Mouse (Mus musculus) gastrocnemius, postnatal 4 days (tissue): ENCODE measurements at regions not wholly inside any gene's neighbourhood (a gene's known extent, or its start where the extent isn't known, plus 50 kb on each side); places are given as distances from the start of the nearest gene placed in this dataset.

ENCODE experiments used
- DNase-seq, 2 experiments: peaks; one replicate each; pipeline ENCODE4 v3.0.0; 2021 to 2022; ENCODE audit warnings: low spot score in 2 of 2, mixed read lengths in 2 of 2

- no peak for DNase-seq
Measured at GRCm38 (mm10) chr2:84549626-84550025, 73.1 kb upstream of the Tfpi start.

DNA sequence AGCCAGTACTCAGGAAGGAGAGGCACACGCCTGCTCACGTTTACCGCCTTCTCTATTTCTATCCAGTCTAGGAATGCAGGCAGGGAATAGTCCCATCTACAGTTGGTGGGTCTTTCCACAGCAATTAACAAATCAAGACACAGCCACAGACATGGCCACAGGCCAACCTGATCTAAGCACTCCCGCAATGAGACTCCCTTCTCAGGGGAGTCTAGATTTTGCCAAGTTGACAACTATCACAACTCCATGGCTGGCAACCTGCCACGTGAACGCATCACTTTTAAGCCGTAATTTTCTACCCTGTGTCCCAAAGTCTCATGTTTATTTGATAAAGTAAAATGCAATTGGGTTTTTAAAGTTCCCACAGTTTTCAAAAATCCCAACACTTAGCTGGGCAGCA, 72.0 kb upstream of the Tfpi start:
- peak in 1 of 2 experiments; percentile 12 for DNase-seq

DNA sequence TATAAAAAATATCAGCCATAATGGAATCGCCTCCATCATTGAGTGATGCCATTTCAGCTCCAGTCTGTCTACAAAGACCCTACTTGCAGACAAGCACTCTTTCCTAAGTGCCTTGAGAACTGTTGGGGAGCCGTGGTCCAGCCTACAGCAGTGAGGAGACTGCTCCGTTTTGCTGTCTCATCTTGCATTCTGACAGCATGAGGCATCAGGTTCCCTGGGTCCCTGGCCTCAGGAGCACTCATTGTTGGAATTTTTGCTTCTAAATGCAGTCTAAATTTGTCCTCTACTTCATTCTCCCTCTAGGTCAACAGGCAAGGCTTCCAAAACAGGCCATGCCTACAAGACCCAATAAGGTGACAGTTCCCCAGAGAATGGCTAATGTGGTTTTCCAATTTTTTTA, 69.1 kb upstream of the Tfpi start:
- DNase-seq, result no peak

DNA sequence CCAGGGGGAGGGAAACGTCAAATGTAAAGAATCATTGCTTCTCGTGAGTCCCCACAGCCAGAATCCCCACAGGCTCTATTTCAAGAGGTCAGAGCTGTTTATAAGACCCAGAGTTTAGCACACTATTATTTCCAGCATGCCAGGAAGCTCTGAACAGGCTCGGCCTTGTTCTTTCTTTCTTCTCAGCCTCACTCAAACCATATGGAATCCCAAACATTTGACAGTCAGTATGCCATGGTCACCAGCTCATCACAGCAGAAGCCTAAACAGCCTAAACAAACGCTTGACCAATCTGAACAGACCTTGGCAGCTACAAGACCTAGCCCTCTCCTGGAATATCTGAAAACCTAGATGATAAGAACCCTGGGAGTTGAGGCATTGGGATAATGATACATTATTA, 68.2 kb upstream of the Tfpi start:
- DNase-seq, result no peak

DNA sequence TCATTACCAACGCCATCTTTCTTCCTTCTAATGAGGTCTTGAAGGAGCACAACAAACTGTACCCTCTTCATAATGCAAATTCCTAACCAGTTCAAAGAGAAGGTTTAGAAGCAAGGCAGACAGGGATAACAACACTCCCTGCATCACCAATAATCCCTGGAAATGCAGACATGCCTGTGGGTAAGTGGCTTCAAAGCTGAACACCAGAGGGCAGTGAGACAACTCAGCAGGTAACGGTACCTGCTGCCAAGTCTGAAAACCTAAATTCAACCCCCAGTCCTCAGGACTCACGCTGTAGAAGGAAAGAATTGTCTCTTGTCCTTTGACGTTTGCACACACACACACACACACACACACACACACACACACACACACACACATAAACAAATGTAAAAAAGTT, 67.6 kb upstream of the Tfpi start:
- DNase-seq, result no peak

GRCm38 (mm10) chr2:84541440-84541839, 64.9 kb upstream of the Tfpi start:
- DNase-seq, result no peak

GRCm38 (mm10) chr2:84539096-84539495, 62.5 kb upstream of the Tfpi start:
- DNase-seq, result no peak

GRCm38 (mm10) chr2:84537957-84538356, 61.4 kb upstream of the Tfpi start:
- DNase-seq, result no peak

- no peak for DNase-seq
Measured at GRCm38 (mm10) chr2:84531215-84531614, 54.6 kb upstream of the Tfpi start.

- no peak for DNase-seq
Measured at GRCm38 (mm10) chr2:84528847-84529775, 52.5 kb upstream of the Tfpi start.
